Mouse (Mus musculus): Measurements from ENCODE around the gene Fam53b. TPM values are rescaled to one million over a fixed set of nuclear protein-coding genes. Genes with fewer than 3 reads are reported as not detected.
A peak's percentile ranks its signal among the peaks of the same experiment; 100 is the strongest.

The Fam53b gene
- polyA plus RNA-seq, 1 experiment from 2014 or later, result 15.5 TPM

- no peaks in the 10 kb centered on the region for H3K36me3 ChIP-seq (ENCODE audit: control insufficient read depth, insufficient read depth, low read length)
- DNase-seq (no peak), ATAC-seq (ENCODE audit: low FRiP score, low TSS enrichment) (no peak)
- H3K9me3 ChIP-seq (ENCODE audit: control insufficient read depth, low read length), result no peaks in the 10 kb centered on the region
- no peaks in the 10 kb centered on the region for H3K27me3 ChIP-seq (ENCODE audit: control insufficient read depth, insufficient read depth, low read length)
- peak overlapping the region; percentile 74; the same call in 1 of the 2 replicates for H3K9ac ChIP-seq (replicated peaks; ENCODE audit: low read length)
- H3K4me3 ChIP-seq (replicated peaks; ENCODE audit: low read depth, low read length), result peak overlapping the region; percentile 70
- peak overlapping the region; percentile 91 for H3K4me2 ChIP-seq (ENCODE audit: low read length)
- H3K27ac ChIP-seq (replicated peaks; ENCODE audit: low read depth, low read length), result peak overlapping the region; percentile 79
- WGBS, result 1% methylated on average over 7 of the region's 7 CpGs
- peaks cover 26% of the 10 kb centered on the region for H3K4me1 ChIP-seq (ENCODE audit: control insufficient read depth, insufficient read depth, low read length)
Measured at GRCm38 (mm10) chr7:132814089-132814450, 384 bp upstream of the Fam53b start.

DNA sequence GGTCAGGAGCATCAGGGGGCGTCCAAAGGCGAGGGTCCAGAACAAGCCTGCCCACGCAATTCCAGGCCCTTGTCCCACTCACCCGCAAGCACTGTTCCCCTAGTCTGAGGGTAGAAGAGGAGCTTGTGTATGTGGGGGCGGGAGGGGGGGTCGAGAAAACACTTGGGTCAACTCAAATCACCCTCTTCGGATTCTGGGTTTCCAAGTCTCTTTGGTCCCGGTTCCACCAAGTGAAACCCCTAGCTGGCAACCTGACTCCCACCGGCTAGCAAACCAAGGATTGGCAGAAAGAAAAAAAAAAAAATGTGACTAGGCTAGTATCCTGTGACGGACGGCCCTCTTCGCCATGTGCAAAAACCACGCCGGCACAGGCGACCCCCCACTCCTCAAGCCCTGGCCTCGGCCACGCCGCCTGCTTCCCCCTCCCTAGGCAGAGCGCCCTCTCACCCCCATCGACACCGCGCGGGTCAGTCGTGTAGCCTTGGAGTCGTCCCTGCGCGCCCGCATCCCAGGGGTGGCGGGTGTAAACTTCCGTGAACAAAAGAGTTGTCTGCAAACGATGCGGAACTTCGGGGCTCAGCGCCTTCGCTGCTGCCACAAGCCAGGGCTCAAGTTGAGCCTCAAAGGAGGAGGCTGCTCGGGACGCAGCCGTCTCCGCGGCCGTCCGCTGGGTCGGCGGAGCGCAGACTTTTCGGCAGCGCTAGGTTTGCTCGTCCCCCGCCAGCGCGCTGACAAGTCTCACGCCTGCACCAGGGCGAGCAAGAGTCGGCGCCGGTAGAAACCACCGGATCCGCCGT is 869 bp downstream of the Fam53b start:
- H3K27ac ChIP-seq (replicated peaks; ENCODE audit: low read depth, low read length), result peak overlapping the region; percentile 79
- under 1% methylated on average over 59 of the region's 59 CpGs for WGBS
- H3K4me1 ChIP-seq (ENCODE audit: control insufficient read depth, insufficient read depth, low read length), result peaks cover 39% of the 10 kb centered on the region
- peak overlapping the region; percentile 91 for H3K4me2 ChIP-seq (ENCODE audit: low read length)
- H3K9me3 ChIP-seq (ENCODE audit: control insufficient read depth, low read length), result no peaks in the 10 kb centered on the region
- H3K27me3 ChIP-seq (ENCODE audit: control insufficient read depth, insufficient read depth, low read length), result no peaks in the 10 kb centered on the region
- H3K4me3 ChIP-seq (replicated peaks; ENCODE audit: low read depth, low read length), result peak overlapping the region; percentile 70
- DNase-seq (peak; percentile 75), ATAC-seq (ENCODE audit: low FRiP score, low TSS enrichment) (0 out of 2 replicates have a peak, but pooled peaks have one; percentile 5)
- peak overlapping the region; percentile 74 for H3K9ac ChIP-seq (replicated peaks; ENCODE audit: low read length)
- H3K36me3 ChIP-seq (ENCODE audit: control insufficient read depth, insufficient read depth, low read length), result no peaks in the 10 kb centered on the region

DNA sequence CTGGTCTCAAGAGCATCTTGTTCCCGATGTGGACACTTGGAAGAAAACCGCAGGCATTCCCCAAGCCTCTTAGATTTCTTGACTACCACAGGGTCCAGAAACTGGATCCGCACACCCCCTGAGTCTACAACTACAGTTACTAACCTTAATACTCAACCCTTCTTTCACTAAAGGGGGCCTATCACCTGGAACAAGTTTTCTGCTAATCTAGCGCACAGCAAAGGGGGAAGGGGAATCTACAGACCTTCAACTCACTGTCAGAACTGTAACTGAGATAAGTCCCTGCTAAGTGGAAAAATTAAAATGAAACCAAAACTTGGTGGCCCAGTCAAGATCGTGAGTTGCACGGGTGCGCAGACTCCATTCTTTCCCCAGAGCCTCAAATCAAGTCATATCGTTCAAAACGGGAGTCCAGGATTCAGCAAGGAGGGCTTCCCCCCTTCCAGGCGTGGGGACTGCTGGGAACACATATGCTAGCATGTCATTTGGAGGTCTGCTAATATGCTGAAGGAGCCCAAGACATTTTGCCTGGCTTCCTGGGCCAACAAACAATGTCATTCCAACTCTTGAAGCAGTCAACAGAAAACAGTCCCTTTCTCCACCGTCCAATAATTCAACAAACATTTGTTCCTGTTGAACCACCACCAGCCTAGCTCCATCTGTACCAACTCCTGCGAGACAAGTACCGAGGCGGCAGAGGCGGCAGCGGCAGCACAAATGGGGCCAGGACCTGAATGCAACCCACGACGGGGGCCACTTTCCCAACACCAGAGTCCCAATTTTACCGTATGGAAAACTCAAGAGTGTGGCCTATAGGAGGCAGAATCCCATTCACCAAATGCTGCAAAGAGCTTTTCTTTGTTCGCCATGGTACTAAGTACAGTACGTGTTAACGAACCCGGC is 1.7 kb downstream of the Fam53b start:
- 14% methylated on average over 23 of the region's 23 CpGs for WGBS
- no peak for ATAC-seq (ENCODE audit: low FRiP score, low TSS enrichment)
- Histone ChIP-seq H3K27me3 (ENCODE audit: control insufficient read depth, insufficient read depth, low read length) (no peaks in the 10 kb centered on the region), H3K9ac (replicated peaks; ENCODE audit: low read length) (peak overlapping the region; percentile 74), H3K4me1 (ENCODE audit: control insufficient read depth, insufficient read depth, low read length) (peaks cover 47% of the 10 kb centered on the region), H3K36me3 (ENCODE audit: control insufficient read depth, insufficient read depth, low read length) (no peaks in the 10 kb centered on the region), H3K4me2 (ENCODE audit: low read length) (peak overlapping the region; percentile 91), H3K4me3 (replicated peaks; ENCODE audit: low read depth, low read length) (peak overlapping the region; percentile 70), H3K27ac (replicated peaks; ENCODE audit: low read depth, low read length) (peak overlapping the region; percentile 79), H3K9me3 (ENCODE audit: control insufficient read depth, low read length) (no peaks in the 10 kb centered on the region)
- peak; percentile 67 for DNase-seq

DNA sequence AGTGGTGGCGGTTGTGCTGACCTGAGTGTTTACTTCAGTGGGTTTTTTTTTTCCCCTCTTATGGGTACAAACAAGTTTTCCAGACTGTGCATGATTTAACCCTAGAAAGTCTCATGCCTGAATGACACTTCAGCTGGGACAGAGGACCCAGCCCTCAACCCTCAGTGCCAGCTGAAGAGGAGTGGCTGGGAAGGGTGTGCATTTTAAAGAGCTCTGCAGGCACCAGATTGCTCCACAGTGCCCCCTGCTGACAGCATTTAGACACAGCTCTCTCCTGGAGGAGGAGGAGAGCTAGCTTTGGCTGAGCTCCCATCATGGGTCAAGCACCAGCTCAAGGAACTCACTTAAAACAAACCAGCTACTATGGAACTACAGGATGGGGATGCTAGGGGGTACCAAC is 2.8 kb downstream of the Fam53b start:
- H3K9ac ChIP-seq (replicated peaks; ENCODE audit: low read length), result no peak overlapping the region
- H3K27ac ChIP-seq (replicated peaks; ENCODE audit: low read depth, low read length), result no peak overlapping the region
- DNase-seq (peak; percentile 92), ATAC-seq (ENCODE audit: low FRiP score, low TSS enrichment) (0 out of 2 replicates have a peak, but pooled peaks have one; percentile 21)
- no peak overlapping the region for H3K4me3 ChIP-seq (replicated peaks; ENCODE audit: low read depth, low read length)
- WGBS, result 53% methylated on average over 1 of the region's 1 CpGs
- H3K9me3 ChIP-seq (ENCODE audit: control insufficient read depth, low read length), result no peaks in the 10 kb centered on the region
- no peaks in the 10 kb centered on the region for H3K36me3 ChIP-seq (ENCODE audit: control insufficient read depth, insufficient read depth, low read length)
- peaks cover 58% of the 10 kb centered on the region for H3K4me1 ChIP-seq (ENCODE audit: control insufficient read depth, insufficient read depth, low read length)
- H3K4me2 ChIP-seq (ENCODE audit: low read length), result peak overlapping the region; percentile 91
- no peaks in the 10 kb centered on the region for H3K27me3 ChIP-seq (ENCODE audit: control insufficient read depth, insufficient read depth, low read length)

DNA sequence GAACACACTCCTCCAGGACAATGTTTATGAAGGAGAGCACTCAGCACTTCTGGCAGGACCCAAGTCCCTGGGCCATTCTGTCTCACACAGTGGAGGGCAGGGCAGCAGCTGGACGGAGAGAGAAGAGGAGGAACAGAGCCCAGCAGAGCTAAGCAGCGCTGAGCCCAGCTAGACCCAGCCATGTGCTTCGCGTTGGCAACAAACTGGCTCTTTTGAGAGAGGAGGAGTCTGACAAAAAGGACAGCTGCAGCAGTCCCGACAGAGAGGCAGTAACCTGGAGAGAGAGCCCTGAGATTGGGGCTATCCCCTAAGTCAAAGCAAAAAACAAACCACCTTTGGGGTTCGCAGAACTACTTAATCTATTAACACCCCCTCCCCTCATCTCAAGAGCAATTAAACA is 3.3 kb downstream of the Fam53b start:
- no peak for DNase-seq
- no peak for ATAC-seq (ENCODE audit: low FRiP score, low TSS enrichment)
- Histone ChIP-seq H3K9ac (replicated peaks; ENCODE audit: low read length) (no peak overlapping the region), H3K27ac (replicated peaks; ENCODE audit: low read depth, low read length) (no peak overlapping the region), H3K27me3 (ENCODE audit: control insufficient read depth, insufficient read depth, low read length) (no peaks in the 10 kb centered on the region), H3K4me2 (ENCODE audit: low read length) (peak overlapping the region; percentile 91), H3K4me3 (replicated peaks; ENCODE audit: low read depth, low read length) (no peak overlapping the region), H3K9me3 (ENCODE audit: control insufficient read depth, low read length) (no peaks in the 10 kb centered on the region), H3K36me3 (ENCODE audit: control insufficient read depth, insufficient read depth, low read length) (no peaks in the 10 kb centered on the region), H3K4me1 (ENCODE audit: control insufficient read depth, insufficient read depth, low read length) (peaks cover 60% of the 10 kb centered on the region)
- 10% methylated on average over 6 of the region's 6 CpGs for WGBS

DNA sequence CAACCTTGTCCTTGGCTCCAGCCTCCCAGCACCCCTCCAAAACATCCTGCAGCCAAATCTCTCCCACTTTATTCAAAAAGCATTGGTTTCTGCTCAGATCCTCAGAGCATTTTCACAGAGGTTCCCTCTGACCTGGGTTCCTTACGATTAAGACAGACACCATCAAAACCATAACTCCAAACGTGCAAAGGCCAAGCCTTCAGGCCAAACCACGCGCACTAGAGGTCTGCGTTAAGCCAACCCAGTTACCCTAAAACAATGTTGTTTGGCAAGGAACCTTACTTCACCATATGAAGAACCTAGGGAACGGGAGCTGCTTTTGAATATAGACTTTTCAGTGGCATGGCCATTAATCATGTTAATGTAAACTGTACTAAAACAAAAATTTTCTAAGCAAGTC is 4.0 kb downstream of the Fam53b start:
- ATAC-seq (ENCODE audit: low FRiP score, low TSS enrichment), result no peak
- peak overlapping the region; percentile 91 for H3K4me2 ChIP-seq (ENCODE audit: low read length)
- no peak overlapping the region for H3K27ac ChIP-seq (replicated peaks; ENCODE audit: low read depth, low read length)
- H3K4me1 ChIP-seq (ENCODE audit: control insufficient read depth, insufficient read depth, low read length), result peaks cover 60% of the 10 kb centered on the region
- no peaks in the 10 kb centered on the region for H3K36me3 ChIP-seq (ENCODE audit: control insufficient read depth, insufficient read depth, low read length)
- no peak overlapping the region; the same call in 1 of the 2 replicates for H3K4me3 ChIP-seq (replicated peaks; ENCODE audit: low read depth, low read length)
- no peaks in the 10 kb centered on the region for H3K9me3 ChIP-seq (ENCODE audit: control insufficient read depth, low read length)
- whole genome bisulfite sequencing, result 24% methylated on average over 6 of the region's 6 CpGs
- DNase-seq, result no peak
- H3K27me3 ChIP-seq (ENCODE audit: control insufficient read depth, insufficient read depth, low read length), result no peaks in the 10 kb centered on the region
- H3K9ac ChIP-seq (replicated peaks; ENCODE audit: low read length), result no peak overlapping the region

DNA sequence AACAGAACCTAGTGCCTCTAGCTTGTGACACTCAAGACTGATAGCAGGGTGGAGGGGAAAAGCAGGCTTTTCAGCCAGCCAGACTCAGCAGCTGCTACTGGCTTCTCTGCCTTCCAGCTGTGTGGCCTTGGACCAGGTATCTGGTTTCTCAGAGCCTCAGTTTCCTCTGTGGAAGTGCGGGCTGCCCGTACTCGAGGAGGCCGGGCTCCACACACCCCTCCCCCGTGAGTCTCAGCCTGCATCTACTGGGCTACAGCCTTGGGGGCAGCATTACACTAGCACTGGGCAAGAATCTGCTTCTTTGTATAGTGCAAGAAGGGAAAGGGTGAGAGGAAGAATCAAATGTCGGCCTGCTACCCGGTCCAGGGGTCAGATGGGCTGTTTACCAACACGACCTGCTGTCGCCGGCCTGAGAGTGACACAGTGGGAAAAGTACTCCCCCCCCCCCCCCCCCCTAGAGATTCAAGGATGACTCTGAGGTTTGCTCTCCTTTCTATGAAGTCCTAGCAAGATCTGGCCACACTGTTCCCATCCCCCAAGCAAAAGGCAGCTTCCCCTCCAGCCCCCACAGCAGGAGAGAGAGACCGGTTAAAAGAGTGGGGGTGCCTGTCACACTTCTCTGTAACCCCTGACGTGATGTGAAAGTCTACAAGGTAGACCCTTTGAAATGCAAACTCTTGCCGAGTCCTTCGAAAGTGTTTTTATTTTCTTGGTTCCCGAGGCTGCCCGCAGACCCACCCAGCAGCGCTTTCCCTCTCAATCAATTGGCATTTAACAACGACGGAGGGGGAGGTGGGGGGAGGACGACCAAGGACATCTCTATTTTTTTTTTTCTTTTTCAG is 4.6 kb downstream of the Fam53b start:
- under 1% methylated on average over 20 of the region's 20 CpGs for WGBS
- Histone ChIP-seq H3K9me3 (ENCODE audit: control insufficient read depth, low read length) (no peaks in the 10 kb centered on the region), H3K4me2 (ENCODE audit: low read length) (peak overlapping the region; percentile 91), H3K27me3 (ENCODE audit: control insufficient read depth, insufficient read depth, low read length) (no peaks in the 10 kb centered on the region), H3K36me3 (ENCODE audit: control insufficient read depth, insufficient read depth, low read length) (no peaks in the 10 kb centered on the region), H3K27ac (replicated peaks; ENCODE audit: low read depth, low read length) (peak overlapping the region; percentile 83), H3K9ac (replicated peaks; ENCODE audit: low read length) (peak overlapping the region; percentile 36; the same call in 1 of the 2 replicates), H3K4me3 (replicated peaks; ENCODE audit: low read depth, low read length) (peak overlapping the region; percentile 5; the same call in 1 of the 2 replicates), H3K4me1 (ENCODE audit: control insufficient read depth, insufficient read depth, low read length) (peaks cover 60% of the 10 kb centered on the region)
- ATAC-seq (ENCODE audit: low FRiP score, low TSS enrichment) (peak; percentile 35; the same call in 1 of the 2 replicates), DNase-seq (peak; percentile 67)

Measured in midbrain, embryonic 14.5 days (tissue).